Mouse (Mus musculus): ENCODE results near the gene Zbtb34.
A peak's percentile ranks its signal among the peaks of the same experiment; 100 is the strongest.

Zbtb34 gene

DNA sequence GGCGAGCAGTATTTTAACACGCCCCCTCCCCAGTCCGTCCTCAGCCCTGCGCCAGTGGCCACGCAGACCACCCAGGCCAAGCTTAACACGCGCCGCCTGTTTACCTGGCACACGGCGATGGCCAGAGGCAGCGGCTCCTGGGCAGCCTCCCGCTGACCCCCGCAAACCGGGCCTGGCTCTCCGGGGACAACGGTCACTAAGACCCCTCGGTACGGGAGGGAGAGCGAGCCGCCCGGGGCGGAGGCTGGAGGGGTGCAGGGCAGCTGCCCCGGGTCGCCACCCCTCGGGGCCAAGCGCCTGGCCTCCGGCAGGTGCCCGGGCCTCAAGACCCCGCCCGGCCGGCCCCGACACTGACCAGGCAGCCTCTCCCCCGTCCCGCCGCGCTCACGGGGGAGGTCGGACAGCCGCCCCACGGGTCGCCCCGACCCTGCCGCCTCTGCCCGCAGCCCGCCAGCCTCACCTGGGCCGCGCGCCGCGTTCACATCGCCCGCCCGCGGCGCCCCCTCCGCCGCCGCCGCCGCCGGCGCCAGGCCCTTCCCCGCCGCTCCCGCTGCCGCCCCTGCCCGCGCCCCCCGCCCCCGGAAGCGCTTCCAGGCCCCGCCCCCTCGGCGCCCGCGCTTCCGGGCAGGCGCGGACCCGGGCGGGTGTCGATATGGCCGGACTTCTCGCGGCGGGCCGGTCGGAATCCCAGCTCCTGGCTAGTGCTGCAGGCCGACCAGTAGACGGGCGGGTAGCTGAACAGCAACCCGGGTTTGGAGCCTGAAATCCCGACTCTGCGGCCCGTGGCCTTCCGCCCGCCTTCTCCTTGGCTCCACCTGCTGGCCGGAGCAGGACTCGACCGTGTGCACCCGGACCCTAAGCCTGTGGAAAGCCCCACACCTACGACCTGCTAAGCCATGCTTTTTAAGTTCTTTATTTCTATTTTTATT lies at the start of gene Zbtb34:
Zbtb34 (minus strand) TSS at position 554 of the 929 bp plus-strand sequence.
- peak; percentile 75 for DNase-seq

DNA sequence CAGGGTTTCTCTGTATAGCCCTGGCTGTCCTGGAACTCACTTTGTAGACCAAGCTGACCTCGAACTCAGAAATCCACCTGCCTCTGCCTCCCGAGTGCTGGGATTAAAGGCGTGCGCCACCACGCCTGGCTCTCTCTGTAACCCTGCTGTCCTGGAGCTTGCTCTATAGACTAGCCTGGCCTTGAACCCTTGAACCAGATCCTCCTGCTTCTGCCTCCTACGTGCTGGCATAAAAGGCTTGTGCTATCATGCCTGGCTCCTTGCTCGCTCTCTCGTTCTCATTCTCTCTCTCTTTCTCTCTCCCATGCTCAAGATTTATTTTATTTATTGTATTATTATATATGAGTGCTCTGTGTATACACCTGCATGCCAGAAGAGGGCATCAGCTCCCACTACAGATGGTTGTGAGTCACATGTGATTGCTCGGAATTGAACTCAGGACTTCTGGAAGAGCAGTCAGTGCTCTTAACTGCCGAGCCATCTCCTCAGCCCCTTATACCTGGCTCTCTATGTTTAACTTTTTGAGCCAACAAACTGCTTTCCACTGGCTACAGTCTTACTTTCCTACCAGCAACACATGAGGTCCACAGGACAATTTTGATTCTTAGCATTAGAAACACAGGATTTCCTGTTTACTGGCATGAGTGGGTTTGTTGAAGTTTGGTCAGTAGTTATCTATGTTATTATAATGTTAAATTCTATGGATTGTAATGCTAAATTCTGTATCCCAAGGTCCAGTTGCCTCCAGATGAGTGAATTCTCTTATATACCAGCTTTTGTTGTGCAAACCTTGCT lies 47.0 kb upstream of the Zbtb34 start:
- DNase-seq, result no peak

DNA sequence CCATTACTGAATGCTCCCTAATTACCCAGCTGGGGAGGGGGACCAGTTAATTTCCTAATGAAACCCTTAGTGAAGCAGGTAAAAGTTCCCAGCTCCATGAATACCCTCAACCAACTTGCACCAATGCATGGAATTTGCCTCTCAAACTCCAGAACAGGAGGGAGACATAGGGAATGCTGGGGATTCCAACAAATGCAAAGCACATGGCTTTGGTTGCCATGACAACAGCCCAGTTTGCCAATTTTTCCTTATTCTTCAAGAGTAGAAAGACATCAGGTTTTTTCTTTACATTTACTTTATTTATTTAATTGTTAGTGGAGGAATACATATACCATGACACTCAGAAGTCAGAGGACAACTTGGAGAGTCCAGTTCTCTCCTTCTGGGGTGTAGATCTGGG lies 44.8 kb upstream of the Zbtb34 start:
- no peak for DNase-seq

DNA sequence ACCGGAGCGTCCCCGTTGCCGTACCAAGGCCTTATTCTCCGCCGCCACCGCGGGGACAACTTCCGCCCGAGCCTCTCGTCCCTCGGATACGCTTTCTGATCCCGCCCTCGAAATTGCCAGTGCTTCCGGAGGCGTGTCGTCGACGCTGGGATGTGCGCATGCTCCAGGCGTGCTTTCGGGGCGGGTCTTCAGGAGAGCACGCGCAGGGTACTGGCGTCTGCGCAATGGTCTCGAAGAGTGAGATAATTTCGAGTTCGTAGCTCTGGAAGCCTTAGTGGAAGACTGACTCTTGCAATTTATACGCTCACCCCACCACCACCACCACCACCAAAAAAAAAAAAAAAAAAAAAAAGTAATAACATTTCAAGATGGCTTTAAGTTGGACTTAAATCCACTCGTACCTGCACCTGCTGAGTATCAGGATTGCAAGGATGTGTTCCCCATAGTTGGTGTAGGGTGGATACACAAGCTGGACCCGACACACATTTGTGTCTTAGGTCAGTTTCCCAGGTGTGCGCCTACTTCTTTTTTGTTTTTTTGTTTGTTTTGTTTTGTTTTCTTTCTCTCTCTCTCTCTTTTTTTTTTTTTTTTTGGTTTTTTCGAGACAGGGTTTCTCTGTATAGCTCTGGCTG lies 37.5 kb upstream of the Zbtb34 start, which contains the start of gene Zbtb43:
Zbtb43 (minus strand) TSS at position 94 of the 632 bp plus-strand sequence.
- DNase-seq, result peak; percentile 95

DNA sequence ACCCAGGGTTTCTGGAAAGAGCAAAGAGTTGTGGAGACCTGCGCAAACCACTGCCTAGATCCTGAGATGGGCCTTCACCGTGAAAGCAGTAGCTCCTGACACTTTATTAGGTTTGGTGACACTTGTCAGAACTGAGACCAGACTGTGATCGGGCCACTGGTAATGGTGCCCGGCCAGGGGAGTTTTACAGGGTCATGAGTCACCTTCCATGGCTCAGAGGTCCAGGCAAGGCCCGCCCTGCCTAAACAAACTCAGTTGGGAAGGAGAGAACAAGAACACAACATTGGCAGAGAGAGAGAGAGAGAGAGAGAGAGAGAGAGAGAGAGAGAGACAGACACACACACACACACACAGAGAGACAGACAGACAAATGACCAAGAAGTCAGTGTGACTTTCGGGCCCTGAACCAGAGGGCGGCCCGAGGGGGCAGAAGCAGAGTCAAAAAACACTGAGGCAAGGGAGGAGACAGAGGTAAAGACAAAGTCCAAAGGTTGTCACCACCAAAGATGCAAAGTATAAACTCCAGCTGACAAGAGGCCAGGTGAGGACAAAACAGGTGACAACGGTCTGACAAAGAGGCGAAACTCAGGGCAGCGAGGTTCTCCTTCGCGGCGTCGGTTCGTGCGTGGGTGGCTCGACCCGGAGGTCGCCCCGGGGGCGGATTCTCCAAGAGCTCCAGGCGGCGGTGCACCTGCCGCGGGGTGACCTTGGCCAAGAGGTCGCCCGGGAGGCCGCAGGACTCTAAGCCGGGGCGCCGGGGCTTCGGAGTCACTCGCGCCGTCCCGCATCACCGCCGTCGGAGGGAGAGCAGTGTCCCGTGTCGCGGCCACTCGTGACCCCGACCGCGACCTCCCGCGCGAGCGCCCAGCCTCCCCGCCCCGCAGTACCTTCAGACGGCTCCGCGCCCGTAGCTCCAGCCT lies 36.7 kb upstream of the Zbtb34 start:
- peak; percentile 61 for DNase-seq

DNA sequence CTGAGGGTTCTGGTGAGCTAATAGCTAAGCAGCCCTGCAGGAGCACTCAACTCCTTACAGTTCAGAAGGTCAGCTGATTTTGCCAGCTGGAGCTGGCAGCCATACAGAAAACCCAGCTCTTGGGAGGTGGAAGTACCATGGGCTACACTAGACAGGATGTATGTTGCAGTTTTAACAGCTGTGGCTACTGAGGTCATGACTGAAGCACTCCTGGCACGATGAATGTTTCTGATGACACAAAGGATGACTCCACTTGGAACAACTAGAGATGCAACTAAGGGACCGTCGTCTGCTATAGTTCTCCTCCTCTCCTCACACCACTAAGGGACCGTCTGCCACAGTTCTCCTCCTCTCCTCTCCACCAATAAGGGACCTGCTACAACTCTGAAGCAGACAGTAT lies 34.8 kb upstream of the Zbtb34 start:
- peak; percentile 55 for DNase-seq

DNA sequence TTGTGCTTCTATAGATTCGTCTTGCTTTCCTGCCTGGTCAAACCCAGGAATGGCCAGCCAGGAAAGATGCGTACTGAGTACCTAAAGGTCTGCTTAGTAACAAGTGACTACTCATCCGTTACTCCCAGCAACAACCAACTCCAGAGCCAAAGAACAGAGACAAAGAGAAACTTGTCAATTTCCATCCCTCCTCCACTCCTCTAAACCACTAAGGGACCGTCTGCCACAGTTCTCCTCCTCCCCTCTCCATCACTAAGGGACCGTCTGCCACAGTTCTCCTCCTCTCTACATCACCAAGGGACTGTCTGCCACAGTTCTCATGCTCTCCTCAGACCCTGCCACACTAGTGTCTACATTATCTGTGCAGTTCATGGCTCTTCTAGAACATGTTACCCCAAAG lies 34.1 kb upstream of the Zbtb34 start:
- DNase-seq, result no peak

DNA sequence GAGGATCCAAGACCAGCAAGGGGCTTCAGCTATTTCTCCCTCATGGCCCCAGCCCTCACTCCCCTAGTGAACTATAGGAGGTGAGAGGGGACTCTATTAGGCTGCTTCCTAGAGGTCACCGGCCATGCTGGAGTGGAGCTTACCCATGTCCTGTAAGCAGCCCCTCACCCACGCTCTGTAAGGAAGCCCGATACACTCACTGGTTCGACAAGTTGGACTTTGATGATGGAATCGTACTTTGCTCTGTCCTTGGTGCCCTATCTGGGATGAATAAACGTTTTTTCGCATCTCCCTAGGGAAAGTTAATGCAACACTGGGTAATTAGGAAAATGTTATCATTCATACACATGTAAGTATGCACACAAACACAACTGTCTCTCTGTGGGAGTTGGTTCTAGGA lies 30.9 kb upstream of the Zbtb34 start:
- no peak for DNase-seq

DNA sequence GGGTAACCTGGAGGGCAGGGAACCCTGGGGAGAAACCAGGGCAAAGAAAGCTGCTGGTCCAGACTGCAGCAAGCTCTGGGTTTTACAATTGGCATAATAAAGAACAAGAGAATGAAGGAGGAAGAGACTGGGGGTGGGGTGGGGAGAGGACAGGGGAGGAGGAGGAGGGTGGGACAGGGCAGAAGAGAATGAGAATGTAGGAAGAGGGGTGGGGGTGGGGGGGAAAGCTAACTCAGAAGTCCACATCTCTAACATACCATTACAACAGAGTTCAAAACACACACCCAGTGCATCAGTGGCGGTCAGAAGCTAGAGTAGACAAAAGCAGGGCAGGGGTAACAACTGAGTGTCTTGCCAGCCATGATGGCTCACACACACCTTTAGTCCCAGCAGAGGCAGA lies 29.9 kb upstream of the Zbtb34 start:
- DNase-seq, result no peak

DNA sequence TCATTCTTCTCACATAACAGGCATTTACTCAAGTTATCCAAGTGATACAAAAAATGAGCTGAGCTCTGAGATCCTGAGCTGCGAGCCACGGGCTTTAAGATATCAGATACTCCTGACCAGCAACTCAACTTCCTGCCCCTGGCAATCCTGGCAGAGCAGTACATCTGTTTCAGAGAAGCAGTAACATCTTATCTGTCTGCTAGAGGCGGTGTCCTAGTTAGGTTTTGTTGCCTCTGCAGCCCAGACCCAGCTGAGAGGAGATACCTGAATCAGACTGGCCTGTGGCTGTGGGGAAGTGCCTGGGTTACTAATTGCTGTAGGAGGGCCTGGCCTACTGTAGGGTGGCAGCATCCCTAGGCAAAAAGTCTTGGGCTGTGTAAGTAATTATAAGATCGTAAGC lies 28.5 kb upstream of the Zbtb34 start:
- no peak for DNase-seq

DNA sequence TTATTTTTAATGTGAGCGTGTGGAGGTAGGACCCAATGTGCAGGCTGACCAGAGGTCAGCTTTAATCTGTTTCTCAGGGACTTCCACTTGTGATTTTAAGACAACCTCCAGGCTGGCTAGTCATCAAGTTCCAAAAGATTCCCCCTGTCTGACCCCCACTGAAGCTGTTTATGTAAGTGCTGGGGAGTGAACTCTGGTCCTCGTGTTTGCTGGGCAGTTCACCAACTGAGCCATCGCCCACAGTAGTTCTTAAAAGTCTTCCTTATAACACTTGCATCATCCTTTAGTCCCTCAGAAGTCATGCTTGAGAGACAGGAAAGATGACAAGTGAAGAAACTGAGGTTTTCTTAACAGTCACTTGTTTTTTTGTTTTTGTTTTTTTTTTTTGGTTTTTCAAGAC lies 25.6 kb upstream of the Zbtb34 start:
- no peak for DNase-seq

DNA sequence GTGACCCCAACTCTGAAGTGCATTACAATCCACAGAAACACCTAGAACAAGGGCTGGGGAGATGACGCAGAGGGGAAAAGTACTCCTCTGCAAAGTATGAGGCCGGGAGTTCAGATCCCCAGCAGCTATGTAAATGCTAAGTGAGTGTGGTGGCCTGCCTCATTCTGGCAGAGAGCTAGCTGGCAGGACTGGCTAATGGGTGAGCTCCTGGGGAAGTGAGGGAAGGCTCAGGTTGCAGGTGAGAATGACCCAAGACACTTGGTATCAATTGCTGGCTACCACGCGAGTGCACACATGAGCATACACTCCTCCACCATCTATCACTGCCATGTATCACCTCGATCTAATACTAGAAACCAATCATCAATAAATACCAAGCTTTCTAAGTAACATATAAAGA lies 25.1 kb upstream of the Zbtb34 start:
- no peak for DNase-seq

DNA sequence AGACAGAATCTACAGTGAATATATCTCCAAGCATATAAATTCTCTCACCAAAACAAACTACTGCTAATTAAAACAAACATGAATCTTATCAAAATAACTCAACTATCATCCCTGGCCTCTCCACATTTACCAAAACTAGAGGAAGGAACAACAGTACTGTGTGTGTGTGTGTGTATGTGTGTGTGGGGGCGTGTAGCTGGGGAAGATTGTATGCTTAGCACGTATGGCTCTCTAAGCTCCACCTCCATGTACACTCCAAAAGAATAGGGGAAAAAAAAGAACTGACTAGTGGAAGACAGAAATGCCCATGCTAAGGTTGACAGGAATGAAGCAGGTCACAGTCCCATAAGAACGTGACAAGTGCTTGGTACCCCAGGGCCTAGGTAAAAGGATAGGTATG lies 24.2 kb upstream of the Zbtb34 start:
- DNase-seq, result no peak

DNA sequence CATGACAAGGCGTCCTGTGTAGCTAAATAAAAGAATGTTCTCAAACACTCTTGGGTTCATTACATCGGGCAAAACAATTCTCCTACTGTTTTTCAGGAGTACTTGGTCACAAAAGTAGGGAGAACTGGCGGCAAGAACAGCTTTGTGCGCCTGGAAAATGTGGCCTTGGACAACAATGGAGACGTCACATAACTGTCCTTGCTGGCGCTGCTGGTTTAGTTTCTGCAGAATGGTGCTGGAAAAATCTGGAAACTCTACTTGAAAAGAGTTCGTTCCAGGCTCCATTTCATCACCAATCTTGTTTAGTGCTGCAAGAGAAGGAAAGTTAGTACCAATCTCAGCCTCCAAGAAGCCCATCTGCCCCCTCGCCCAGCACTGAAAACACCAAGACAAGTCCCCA lies 23.7 kb upstream of the Zbtb34 start:
- DNase-seq, result no peak

DNA sequence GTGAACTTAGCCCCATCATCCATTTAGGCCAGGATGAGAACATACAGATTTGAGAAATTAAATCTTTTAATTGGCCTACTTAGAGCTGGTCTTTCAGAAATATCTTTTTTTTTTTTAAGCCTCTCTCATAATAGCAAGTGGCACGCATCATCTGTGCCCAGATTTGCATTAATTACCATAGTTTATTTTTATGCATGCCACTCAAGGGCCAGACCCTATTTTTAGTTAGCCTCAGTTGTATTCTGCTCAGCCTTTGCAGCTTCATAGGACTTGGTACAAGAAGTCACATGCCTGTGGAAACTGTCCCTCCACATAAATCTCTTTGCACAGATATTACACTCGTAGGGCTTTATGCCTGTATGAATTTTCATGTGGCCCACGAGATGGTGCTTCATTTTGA lies 22.4 kb upstream of the Zbtb34 start:
- DNase-seq, result no peak

DNA sequence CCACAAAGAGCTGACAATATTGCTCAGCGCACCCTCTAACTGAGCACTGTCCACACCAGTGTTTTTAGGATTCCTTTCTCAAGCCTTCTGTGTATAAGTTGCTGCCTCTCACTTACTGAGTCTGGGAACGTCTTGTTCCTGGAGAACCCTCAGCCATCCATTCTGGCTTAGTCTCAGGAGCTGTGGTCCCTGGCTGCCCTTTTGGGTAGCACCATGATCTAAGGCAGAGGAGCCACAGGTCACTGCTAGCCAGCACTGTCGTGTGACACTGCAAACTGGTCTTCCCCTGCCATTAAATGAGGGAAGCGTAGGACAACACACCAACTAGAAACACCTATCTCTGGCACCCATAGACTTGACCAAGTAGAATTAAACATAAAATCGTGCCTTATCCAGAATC lies 21.6 kb upstream of the Zbtb34 start:
- no peak for DNase-seq

DNA sequence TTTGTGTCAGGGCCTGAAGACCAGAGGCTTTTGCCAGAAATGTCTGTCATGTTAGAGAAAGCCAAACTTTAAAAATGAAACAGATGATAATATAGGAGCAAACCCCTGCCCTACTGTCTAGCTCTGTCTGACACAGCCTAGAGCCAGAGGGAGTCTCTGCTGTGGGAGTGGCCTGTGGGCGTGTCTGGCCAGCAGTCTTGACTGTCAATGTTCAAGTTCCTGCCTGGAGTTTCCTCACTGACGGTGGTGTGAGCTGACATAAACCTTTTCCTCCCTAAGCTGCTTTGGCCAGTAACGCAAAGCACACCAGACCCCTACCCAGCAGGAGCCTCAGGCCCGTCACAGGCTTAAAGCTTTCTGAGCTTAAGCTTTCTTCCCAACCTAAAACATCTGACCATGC lies 21.0 kb upstream of the Zbtb34 start:
- no peak for DNase-seq

DNA sequence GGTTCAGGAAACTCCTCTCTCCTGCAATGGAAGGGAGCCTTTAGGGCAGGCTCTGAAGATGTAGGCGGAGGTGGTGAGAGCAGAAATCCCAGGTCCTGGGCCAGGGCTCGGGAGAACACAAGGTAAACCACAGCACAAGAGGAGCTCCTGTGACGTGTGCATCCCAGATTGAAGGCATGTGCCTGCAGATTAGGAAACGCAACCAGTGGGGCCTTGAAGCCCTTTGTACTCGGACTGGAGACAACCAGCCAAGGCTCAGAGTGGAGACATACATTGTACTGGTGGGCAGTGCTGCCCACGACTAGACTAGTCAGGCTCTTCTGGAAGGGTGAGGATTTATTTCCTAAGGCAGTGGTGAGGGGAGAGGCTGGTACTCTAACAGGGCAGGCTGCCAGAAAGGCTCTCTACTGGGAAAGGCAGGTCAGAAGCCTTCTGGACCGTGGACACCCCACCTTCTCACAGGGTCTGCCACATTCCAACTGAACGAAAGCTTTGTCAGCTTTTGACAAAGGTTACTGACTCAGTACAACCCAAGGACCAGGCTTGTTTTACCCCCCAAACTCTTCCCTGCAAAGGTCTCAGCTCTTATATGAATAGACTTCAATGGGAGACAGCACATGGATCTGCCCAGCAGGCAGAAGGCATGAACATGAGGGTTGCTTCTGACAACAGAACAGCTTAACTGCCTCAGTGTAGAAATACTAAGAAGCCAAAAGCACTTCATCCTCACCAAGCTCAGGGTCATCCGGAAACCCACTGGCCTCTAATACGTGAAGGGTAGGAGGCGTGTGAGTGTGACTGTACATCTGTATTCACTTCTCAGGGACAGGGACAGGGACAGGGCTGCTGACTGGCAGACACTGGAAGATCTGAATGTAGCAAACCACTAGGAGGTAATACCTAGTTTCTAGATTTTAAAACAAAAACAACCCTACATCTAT lies 20.2 kb upstream of the Zbtb34 start:
- DNase-seq, result no peak

DNA sequence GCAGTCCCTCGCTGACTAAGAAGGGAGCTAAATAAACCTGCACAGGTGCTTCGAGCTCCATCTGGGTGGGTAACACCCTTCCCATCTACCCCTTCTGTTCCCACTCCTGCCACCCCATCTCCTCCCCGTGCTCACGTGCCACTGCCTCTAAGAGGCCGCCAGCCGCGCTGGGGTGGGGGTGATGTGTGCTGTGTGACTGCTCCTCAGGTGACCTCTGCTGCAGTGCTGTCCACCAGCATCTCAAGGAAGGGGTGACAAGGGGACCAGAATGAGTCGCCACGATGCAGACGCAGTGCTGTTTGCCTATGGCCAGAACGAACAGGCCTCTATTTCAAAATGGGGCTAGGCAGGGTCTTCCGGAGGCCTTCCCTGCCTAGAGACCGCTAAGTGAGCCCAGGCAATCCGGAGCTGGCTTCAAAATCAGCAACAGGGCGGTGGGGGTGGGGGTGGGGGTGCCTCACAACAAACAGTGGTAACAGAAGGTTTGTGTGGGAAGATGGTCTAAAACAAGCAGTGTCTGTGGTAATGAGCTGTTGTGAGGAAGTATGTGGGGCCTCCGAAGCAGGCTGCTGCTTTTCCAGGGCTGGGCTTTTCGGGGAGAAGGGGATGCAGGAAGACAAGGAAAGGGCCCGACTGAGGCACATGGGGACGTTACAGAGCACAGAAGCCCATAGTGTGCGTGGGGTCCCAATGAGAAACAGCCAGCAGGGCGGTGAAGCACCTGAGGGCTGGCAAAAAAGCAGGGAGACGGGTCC lies 18.2 kb upstream of the Zbtb34 start:
- DNase-seq, result no peak

DNA sequence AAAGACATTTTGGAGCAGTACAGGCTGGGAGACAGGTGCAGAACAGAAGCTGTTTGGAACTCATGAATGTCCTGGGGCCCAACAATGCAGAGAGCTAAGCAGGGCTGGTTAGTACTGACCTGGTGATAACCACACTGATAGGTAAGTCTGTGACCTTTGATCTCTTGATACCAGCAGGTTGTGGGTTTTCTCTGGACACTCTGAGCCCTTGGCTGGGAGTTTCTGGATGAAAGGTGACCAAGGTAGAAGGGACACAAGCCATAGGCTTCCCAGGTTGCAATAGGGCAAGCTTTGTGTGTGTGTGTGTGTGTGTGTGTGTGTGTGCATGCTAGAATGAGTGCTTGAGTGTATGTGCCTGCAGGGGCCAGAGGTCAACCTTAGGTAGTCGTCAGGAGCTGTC lies 15.7 kb upstream of the Zbtb34 start:
- no peak for DNase-seq

DNA sequence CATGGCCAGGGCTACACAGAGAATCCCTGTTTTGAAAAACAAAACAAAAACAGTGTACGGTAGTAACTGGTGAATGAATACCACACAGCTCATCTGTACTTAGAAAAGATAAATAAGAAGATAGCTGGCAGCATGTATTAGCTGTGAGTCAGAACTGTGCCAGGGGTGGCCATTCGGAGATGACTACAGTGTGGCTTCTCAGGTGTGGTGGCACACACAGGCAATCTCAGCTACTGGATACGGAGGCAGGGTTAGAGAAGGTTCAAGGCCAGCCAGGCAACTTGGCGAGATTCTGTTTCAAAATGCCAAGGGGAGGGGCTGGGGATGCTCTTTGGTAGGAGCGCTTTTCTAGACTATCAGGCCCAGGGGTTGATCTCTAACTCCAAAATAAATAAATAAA lies 14.6 kb upstream of the Zbtb34 start:
- no peak for DNase-seq

Data from kidney, adult 18-20 months (tissue).